Mouse (Mus musculus): Measurements from ENCODE around the gene Cacng4.

DNA sequence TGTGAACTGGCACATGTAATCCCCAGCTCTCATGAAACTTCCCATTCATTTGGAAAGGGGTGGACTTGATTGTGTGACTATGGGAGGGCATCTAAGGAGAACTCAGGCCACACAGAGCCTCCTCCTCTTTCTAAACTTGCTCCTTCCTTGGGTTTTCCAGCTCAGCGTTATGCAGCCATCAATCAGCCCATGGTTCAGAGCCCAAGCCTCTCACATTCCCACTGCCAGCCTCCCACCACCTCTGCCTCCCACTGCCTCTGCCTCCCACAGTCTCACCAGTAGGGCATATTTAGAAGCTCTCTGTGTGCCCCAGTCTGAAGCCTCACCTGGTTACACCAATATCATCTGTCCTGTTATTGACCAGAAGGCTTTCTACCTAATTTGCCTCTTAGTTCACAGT is 11.7 kb upstream of the Cacng4 start:
- TF ChIP-seq CTCF (IDR thresholded peaks at IDR 0.05), result no peak
- no peak for TF ChIP-seq EP300 (IDR thresholded peaks at IDR 0.05)
